Mouse (Mus musculus) T-cell, adult 2 months (primary cell): ENCODE measurements around the gene Zcchc18.
"Not testable (repeated sequence)": the region's sequence is repeated elsewhere in the genome, so short reads cannot be mapped to it uniquely, and the experiment has no call there.

Source experiments
- DNase-seq: peaks from one replicate; pipeline ENCODE4 v3.0.0; 2022; ENCODE audit warnings: low spot score

The Zcchc18 gene

GRCm38 (mm10) chrX:136992978-136993547, at the start of gene Zcchc18:
Gene Zcchc18 (plus strand): TSS chrX:136993155.
- peak; percentile 68 for DNase-seq

- not testable (repeated sequence) for DNase-seq
These were observed 35.2 kb upstream of the Zcchc18 start for GRCm38 (mm10) chrX:136957583-136958279.

- not testable (repeated sequence) for DNase-seq
These were observed 34.7 kb upstream of the Zcchc18 start for GRCm38 (mm10) chrX:136958300-136958699.

- peak; percentile 13 for DNase-seq
These were observed 33.3 kb upstream of the Zcchc18 start for GRCm38 (mm10) chrX:136959688-136960087.

GRCm38 (mm10) chrX:136975397-136975796, 17.6 kb upstream of the Zcchc18 start, which contains the start of gene Tmsb15b2:
Gene Tmsb15b2 (minus strand): TSS chrX:136975497.
- DNase-seq, result not testable (repeated sequence)

- DNase-seq, result peak; percentile 78
These were observed 16.4 kb upstream of the Zcchc18 start, which contains the start of the genes Tmsb15l and Tmsb15b1 for GRCm38 (mm10) chrX:136976424-136977084. Gene Tmsb15l (minus strand): TSS chrX:136976869. Gene Tmsb15b1 (minus strand): TSS chrX:136976874.

GRCm38 (mm10) chrX:136978616-136979015, 14.3 kb upstream of the Zcchc18 start:
- DNase-seq, result peak; percentile 19

- DNase-seq, result peak; percentile 31
These were observed 6.9 kb upstream of the Zcchc18 start for GRCm38 (mm10) chrX:136986039-136986438.

GRCm38 (mm10) chrX:136991274-136991673, 1.7 kb upstream of the Zcchc18 start:
- DNase-seq, result no peak

GRCm38 (mm10) chrX:136992191-136992965, 577 bp upstream of the Zcchc18 start:
- DNase-seq, result peak; percentile 20

GRCm38 (mm10) chrX:136993641-136994040, 686 bp downstream of the Zcchc18 start:
- DNase-seq, result no peak

GRCm38 (mm10) chrX:136996256-136996655, 3.3 kb downstream of the Zcchc18 start:
- DNase-seq, result no peak

GRCm38 (mm10) chrX:137015099-137015709, 22.2 kb downstream of the Zcchc18 start:
- DNase-seq, result peak; percentile 56

GRCm38 (mm10) chrX:137017668-137018067, 24.7 kb downstream of the Zcchc18 start:
- no peak for DNase-seq

- peak; percentile 39 for DNase-seq
These were observed 26.4 kb downstream of the Zcchc18 start for GRCm38 (mm10) chrX:137019310-137019709.

GRCm38 (mm10) chrX:137030916-137031315, 38.0 kb downstream of the Zcchc18 start:
- DNase-seq, result no peak

GRCm38 (mm10) chrX:137031726-137032125, 38.8 kb downstream of the Zcchc18 start:
- DNase-seq, result no peak

GRCm38 (mm10) chrX:137034322-137034721, 41.4 kb downstream of the Zcchc18 start:
- DNase-seq, result no peak

- no peak for DNase-seq
These were observed 44.6 kb downstream of the Zcchc18 start for GRCm38 (mm10) chrX:137037470-137037999.

GRCm38 (mm10) chrX:137038000-137038483, 45.1 kb downstream of the Zcchc18 start, which contains the start of gene Slc25a53:
Gene Slc25a53 (minus strand): TSS chrX:137038302.
- DNase-seq, result peak; percentile 80

- DNase-seq, result no peak
These were observed 45.5 kb downstream of the Zcchc18 start for GRCm38 (mm10) chrX:137038502-137038901.
